Mouse (Mus musculus) kidney, postnatal 0 days (tissue): ENCODE data around the gene Sox5. TPM values are rescaled to one million over a fixed set of nuclear protein-coding genes. Genes with fewer than 3 reads are reported as not detected.

Source experiments
- ATAC-seq: fragments of 200-750 bp; cut with Nextera tagmentation; replicated peaks from 2 replicates; pipeline ENCODE4 v1.8.0; 2017; ENCODE audit warnings: low read depth, moderate number of reproducible peaks, moderate TSS enrichment, moderate library complexity; ENCODE audit not compliant: low FRiP score
- DNase-seq: peaks from one replicate; pipeline ENCODE4 v3.0.0-alpha.2; 2016; ENCODE audit warnings: low spot score
- H3K27ac ChIP-seq: fragments of 300-500 bp; sonication (generic); 2 replicates; pipeline ENCODE4 v1.5.1; 2014; ENCODE audit warnings: mild to moderate bottlenecking
- H3K27me3 ChIP-seq: fragments of 300-500 bp; sonication (generic); 2 replicates; pipeline ENCODE4 v1.6.1; 2014; ENCODE audit warnings: low read length, mixed read lengths; ENCODE audit not compliant: insufficient read depth
- H3K36me3 ChIP-seq: fragments of 300-500 bp; sonication (generic); 2 replicates; pipeline ENCODE4 v1.6.1; 2014; ENCODE audit warnings: low read length, mixed read lengths; ENCODE audit not compliant: insufficient read depth
- H3K4me1 ChIP-seq: fragments of 300-500 bp; sonication (generic); replicated peaks from 2 replicates; pipeline ENCODE4 v1.6.1; 2014; ENCODE audit warnings: antibody characterized with exemption, low read length, mixed read lengths; ENCODE audit not compliant: insufficient read depth
- H3K4me2 ChIP-seq: fragments of 300-500 bp; sonication (generic); 2 replicates; pipeline ENCODE4 v1.6.1; 2014; ENCODE audit warnings: mild to moderate bottlenecking, low read length, moderate library complexity, mixed read lengths
- H3K4me3 ChIP-seq: fragments of 300-500 bp; sonication (generic); replicated peaks from 2 replicates; pipeline ENCODE4 v1.5.1; 2014; ENCODE audit warnings: low read depth, low read length
- H3K9ac ChIP-seq: fragments of 300-500 bp; sonication (generic); 2 replicates; pipeline ENCODE4 v1.6.1; 2014; ENCODE audit warnings: low read depth, low read length
- H3K9me3 ChIP-seq: fragments of 300-500 bp; sonication (generic); replicated peaks from 2 replicates; pipeline ENCODE4 v1.6.1; 2016; ENCODE audit warnings: low read length, inconsistent platforms, mixed read lengths
- CTCF ChIP-seq: IDR thresholded peaks from 2 replicates; pipeline ENCODE4 v1.5.1; 2016; ENCODE audit warnings: antibody characterized with exemption, low read depth, mild to moderate bottlenecking, moderate library complexity
- WGBS: fragments of 180-500 bp; shearing (Covaris S2); extraction: QIAGEN DNeasy Blood & Tissue Kit; methylation state at CpG from one replicate; pipeline ENCODE4 v1.1.7; 2014; 5-methylcytosine and 5-hydroxymethylcytosine counted together
- polyA plus RNA-seq: library from polyadenylated mRNA; unstranded; fragments of >200 nt; fragmentation: Nextera tagmentation; extraction: Ambion mirVana; gene quantifications from 2 replicates; pipeline ENCODE4 v1.2.1, GENCODE M21; 2015

Gene Sox5
- polyA plus RNA-seq, 1 experiment from 2014 or later, result 6.1 TPM

DNA sequence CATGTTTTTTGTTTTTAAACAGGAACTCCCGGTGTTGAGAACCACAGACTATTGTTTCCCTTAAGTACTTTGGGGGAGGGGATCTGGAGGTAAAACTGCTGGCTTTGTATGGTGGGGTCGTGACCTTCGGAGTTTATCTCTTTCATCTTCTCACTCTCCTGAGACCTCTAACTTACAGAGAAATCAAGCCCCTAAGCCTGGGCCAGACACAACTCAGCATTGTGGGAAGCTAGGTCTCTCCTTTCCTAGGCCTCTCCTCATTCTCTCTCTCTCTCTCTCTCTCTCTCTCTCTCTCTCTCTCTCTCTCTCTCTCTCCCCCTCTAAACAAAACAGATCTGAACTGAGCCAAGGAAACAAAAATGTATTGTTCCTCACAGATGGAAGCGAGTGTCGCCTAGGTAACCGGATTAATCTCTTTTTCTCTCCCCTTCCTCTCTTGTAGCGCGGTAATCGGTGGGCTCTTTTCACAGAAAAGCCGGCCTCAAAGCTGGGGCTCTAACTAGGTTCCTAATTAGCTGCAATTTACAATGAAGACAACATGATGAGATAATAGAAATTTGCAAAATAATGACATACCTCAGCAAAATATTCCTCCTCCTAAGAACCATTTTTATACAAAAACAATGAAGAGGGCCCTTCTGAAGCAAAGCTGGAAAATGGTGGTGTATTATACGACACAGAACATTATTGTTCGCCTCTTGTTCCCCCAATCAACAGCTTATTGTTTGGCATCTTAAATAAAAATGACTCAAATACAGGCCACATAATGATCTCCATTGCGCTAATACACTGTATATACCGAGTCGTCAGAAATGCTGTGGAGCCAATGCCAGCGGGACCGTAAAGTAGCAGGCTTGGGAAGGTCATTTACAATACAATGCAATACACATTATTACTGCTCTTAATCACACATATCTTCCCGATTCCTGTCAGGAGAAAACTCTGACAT lies 530.3 kb downstream of the Sox5 start:
- DNase-seq, result no peak
- Histone ChIP-seq H3K9me3 (no peaks in the 10 kb centered on the region), H3K27ac (no peak overlapping the region), H3K4me3 (no peak overlapping the region), H3K9ac (no peak overlapping the region), H3K4me2 (no peak overlapping the region), H3K4me1 (no peaks in the 10 kb centered on the region), H3K27me3 (no peaks in the 10 kb centered on the region), H3K36me3 (no peaks in the 10 kb centered on the region)
- no peak for ATAC-seq
- 64% methylated on average over 18 of the region's 18 CpGs for WGBS
- TF ChIP-seq CTCF, result no peak

GRCm38 (mm10) chr6:144250625-144251181 lies 531.1 kb downstream of the Sox5 start:
- Histone ChIP-seq H3K4me1 (no peaks in the 10 kb centered on the region), H3K27me3 (no peaks in the 10 kb centered on the region), H3K9ac (no peak overlapping the region), H3K36me3 (no peaks in the 10 kb centered on the region), H3K27ac (no peak overlapping the region), H3K9me3 (no peaks in the 10 kb centered on the region), H3K4me3 (no peak overlapping the region), H3K4me2 (no peak overlapping the region)
- ATAC-seq (no peak), DNase-seq (no peak)
- WGBS, result 54% methylated on average over 6 of the region's 6 CpGs
- TF ChIP-seq CTCF, result no peak

DNA sequence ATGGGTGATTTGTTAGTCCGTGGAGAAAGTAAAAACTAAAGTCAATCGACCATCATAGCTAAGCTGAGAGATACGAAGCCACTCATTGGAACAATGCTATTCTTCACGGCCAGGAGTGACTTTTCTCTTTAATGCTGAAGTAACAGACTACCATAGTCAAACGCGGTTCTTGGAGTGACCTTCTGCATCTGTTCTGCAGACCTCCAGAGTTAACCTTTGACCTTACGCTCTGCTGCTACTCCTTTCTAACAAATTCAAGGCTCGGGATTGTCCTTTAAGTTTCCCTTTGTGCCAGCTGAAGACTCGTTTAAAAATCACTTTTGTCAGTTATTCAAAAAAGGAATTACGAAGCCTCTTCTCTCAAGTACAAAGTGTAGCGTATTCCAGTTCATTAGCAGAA lies 545.2 kb downstream of the Sox5 start:
- H3K4me2 ChIP-seq, result no peak overlapping the region
- H3K9ac ChIP-seq, result no peak overlapping the region
- H3K9me3 ChIP-seq, result no peaks in the 10 kb centered on the region
- TF ChIP-seq CTCF, result no peak
- DNase-seq (no peak), ATAC-seq (no peak)
- no peak overlapping the region for H3K27ac ChIP-seq
- no peaks in the 10 kb centered on the region for H3K4me1 ChIP-seq
- 74% methylated on average over 11 of the region's 11 CpGs for WGBS
- no peak overlapping the region for H3K4me3 ChIP-seq
- H3K36me3 ChIP-seq, result no peaks in the 10 kb centered on the region
- no peaks in the 10 kb centered on the region for H3K27me3 ChIP-seq

DNA sequence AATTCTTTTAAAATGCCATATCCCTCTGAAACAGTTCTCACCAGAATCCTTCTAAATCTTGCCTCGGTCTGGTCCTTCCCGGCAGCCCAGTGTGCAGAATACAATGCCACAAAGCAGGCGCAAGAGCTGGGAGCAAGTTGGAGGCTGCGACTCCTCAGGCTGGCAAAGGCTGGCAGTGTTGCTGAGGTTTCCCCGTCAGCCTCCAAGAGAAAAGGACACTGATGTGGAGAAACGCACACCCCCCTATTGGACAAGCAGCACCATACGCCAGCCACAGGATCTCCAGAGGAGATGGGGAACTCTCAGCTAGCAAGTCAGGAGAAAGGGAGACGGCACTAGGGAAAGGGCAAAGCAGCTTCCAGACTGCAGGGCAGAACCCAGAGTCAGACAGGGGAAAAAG lies 577.8 kb downstream of the Sox5 start:
- DNase-seq (no peak), ATAC-seq (no peak)
- Histone ChIP-seq H3K27me3 (no peaks in the 10 kb centered on the region), H3K4me3 (no peak overlapping the region), H3K4me2 (no peak overlapping the region), H3K36me3 (no peaks in the 10 kb centered on the region), H3K27ac (no peak overlapping the region), H3K9me3 (no peaks in the 10 kb centered on the region), H3K9ac (no peak overlapping the region), H3K4me1 (peaks cover 6% of the 10 kb centered on the region)
- no peak for TF ChIP-seq CTCF
- 59% methylated on average over 8 of the region's 8 CpGs for WGBS

DNA sequence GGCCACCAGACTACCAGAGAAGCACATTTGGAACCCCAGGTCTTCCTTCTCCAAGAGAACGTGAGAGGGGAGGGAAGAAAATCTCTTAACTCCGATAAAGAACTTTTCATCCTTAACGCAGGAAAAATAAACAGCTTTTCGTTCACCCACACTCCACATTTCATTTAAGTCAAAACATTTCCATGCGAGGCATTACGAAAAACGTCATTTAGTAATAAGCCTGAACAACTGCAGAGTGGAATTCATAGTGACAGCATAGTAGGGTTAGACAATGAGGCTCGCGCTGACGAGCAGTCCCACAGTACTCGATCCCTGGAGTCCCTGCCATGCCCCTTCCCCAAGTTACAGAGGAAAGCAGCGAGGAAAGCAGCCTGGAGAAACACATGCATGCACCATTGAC lies 578.8 kb downstream of the Sox5 start:
- Histone ChIP-seq H3K27ac (no peak overlapping the region), H3K9me3 (no peaks in the 10 kb centered on the region), H3K36me3 (no peaks in the 10 kb centered on the region), H3K4me1 (no peaks in the 10 kb centered on the region), H3K4me3 (no peak overlapping the region), H3K27me3 (no peaks in the 10 kb centered on the region), H3K4me2 (no peak overlapping the region), H3K9ac (no peak overlapping the region)
- WGBS, result 65% methylated on average over 12 of the region's 12 CpGs
- no peak for ATAC-seq
- no peak for TF ChIP-seq CTCF
- no peak for DNase-seq

GRCm38 (mm10) chr6:144201402-144202040 lies 580.3 kb downstream of the Sox5 start:
- no peak for ATAC-seq
- 92% methylated on average over 5 of the region's 5 CpGs for WGBS
- Histone ChIP-seq H3K9ac (no peak overlapping the region), H3K36me3 (no peaks in the 10 kb centered on the region), H3K9me3 (no peaks in the 10 kb centered on the region), H3K4me3 (no peak overlapping the region), H3K27me3 (no peaks in the 10 kb centered on the region), H3K27ac (no peak overlapping the region), H3K4me1 (no peaks in the 10 kb centered on the region), H3K4me2 (no peak overlapping the region)
- TF ChIP-seq CTCF, result no peak
- no peak for DNase-seq
